Mouse (Mus musculus) hindbrain, postnatal 0 days (tissue): ENCODE data around the gene Lag3. TPM values are rescaled to one million over a fixed set of nuclear protein-coding genes. Genes with fewer than 3 reads are reported as not detected.
A peak's percentile ranks its signal among the peaks of the same experiment; 100 is the strongest.

ENCODE experiments used
- ATAC-seq: fragments of 200-750 bp; cut with Nextera tagmentation; 2 replicates; pipeline ENCODE4 v1.8.0; 2017; ENCODE audit warnings: mild to moderate bottlenecking, moderate TSS enrichment, moderate library complexity
- DNase-seq: peaks from one replicate; pipeline ENCODE4 v3.0.0-alpha.2; 2015; ENCODE audit warnings: low spot score
- H3K27ac ChIP-seq: fragments of 300-500 bp; sonication (generic); 2 replicates; pipeline ENCODE4 v1.5.1; 2014; ENCODE audit warnings: mild to moderate bottlenecking
- H3K27me3 ChIP-seq: fragments of 300-500 bp; sonication (generic); 2 replicates; pipeline ENCODE4 v1.6.1; 2014; ENCODE audit warnings: low read length, mixed read lengths; ENCODE audit not compliant: insufficient read depth
- H3K36me3 ChIP-seq: fragments of 300-500 bp; sonication (generic); 2 replicates; pipeline ENCODE4 v1.6.1; 2014; ENCODE audit warnings: low read length, mixed read lengths; ENCODE audit not compliant: insufficient read depth
- H3K4me1 ChIP-seq: fragments of 300-500 bp; sonication (generic); 2 replicates; pipeline ENCODE4 v1.6.1; 2014; ENCODE audit warnings: antibody characterized with exemption, low read length, mixed read lengths; ENCODE audit not compliant: insufficient read depth
- H3K4me2 ChIP-seq: fragments of 300-500 bp; sonication (generic); 2 replicates; pipeline ENCODE4 v1.6.1; 2014; ENCODE audit warnings: low read depth, mild to moderate bottlenecking, low read length, moderate library complexity, mixed read lengths
- H3K4me3 ChIP-seq: fragments of 300-500 bp; sonication (generic); 2 replicates; pipeline ENCODE4 v1.5.1; 2014; ENCODE audit warnings: low read length
- H3K9ac ChIP-seq: fragments of 300-500 bp; sonication (generic); replicated peaks from 2 replicates; pipeline ENCODE4 v1.6.1; 2014; ENCODE audit warnings: mild to moderate bottlenecking, low read length, moderate library complexity, mixed read lengths
- H3K9me3 ChIP-seq: fragments of 300-500 bp; sonication (generic); 2 replicates; pipeline ENCODE4 v1.6.1; 2016; ENCODE audit warnings: low read length, mixed read lengths
- CTCF ChIP-seq: IDR thresholded peaks from 2 replicates; pipeline ENCODE4 v1.5.1; 2016; ENCODE audit warnings: antibody characterized with exemption, control low read depth, low read depth
- WGBS: fragments of 180-500 bp; shearing (Covaris S2); extraction: QIAGEN DNeasy Blood & Tissue Kit; methylation state at CpG from one replicate; pipeline ENCODE4 v1.1.7; 2014; 5-methylcytosine and 5-hydroxymethylcytosine counted together
- polyA plus RNA-seq: library from polyadenylated mRNA; unstranded; fragments of >200 nt; fragmentation: Nextera tagmentation; extraction: Ambion mirVana; gene quantifications from 2 replicates; pipeline ENCODE4 v1.2.1, GENCODE M21; 2015
- total RNA-seq: library from RNA; depleted of rRNA; stranded (reverse); fragments of >200 nt; gene quantifications from 2 replicates; pipeline ENCODE4 v1.2.3, GENCODE M21; 2014

Lag3 gene
- total and polyA plus RNA-seq, 2 experiments from 2014 or later, result 2.2 to 3.6 TPM

- Histone ChIP-seq H3K4me2 (peak overlapping the region; percentile 98), H3K27me3 (no peaks in the 10 kb centered on the region), H3K9me3 (no peaks in the 10 kb centered on the region), H3K9ac (peak overlapping the region; percentile 100), H3K4me3 (peak overlapping the region; percentile 89), H3K36me3 (peaks cover 13% of the 10 kb centered on the region), H3K27ac (peak overlapping the region; percentile 100), H3K4me1 (peaks cover 32% of the 10 kb centered on the region)
- ATAC-seq, result peak; percentile 56
- no peak; the same call in 1 of the 2 replicates for TF ChIP-seq CTCF
- under 1% methylated on average over 46 of the region's 67 CpGs for WGBS
- peak; percentile 94 for DNase-seq
Observed at GRCm38 (mm10) chr6:124916695-124917517, 5.4 kb upstream of the Lag3 start.

- Histone ChIP-seq H3K9me3 (no peaks in the 10 kb centered on the region), H3K9ac (peak overlapping the region; percentile 100), H3K4me1 (peaks cover 32% of the 10 kb centered on the region), H3K4me2 (peak overlapping the region; percentile 98), H3K36me3 (peaks cover 13% of the 10 kb centered on the region), H3K27ac (peak overlapping the region; percentile 100), H3K4me3 (peak overlapping the region; percentile 89), H3K27me3 (no peaks in the 10 kb centered on the region)
- DNase-seq, result peak; percentile 63
- WGBS, result 1% methylated on average over 12 of the region's 12 CpGs
- TF ChIP-seq CTCF, result no peak
- ATAC-seq, result 0 out of 2 replicates have a peak, but pooled peaks have one; percentile 2
Observed at GRCm38 (mm10) chr6:124915942-124916694, 4.6 kb upstream of the Lag3 start.

- peak overlapping the region; percentile 100 for H3K27ac ChIP-seq
- DNase-seq, result peak; percentile 55
- TF ChIP-seq CTCF, result no peak
- 8% methylated on average over 22 of the region's 22 CpGs for WGBS
- no peaks in the 10 kb centered on the region for H3K27me3 ChIP-seq
- peaks cover 27% of the 10 kb centered on the region for H3K4me1 ChIP-seq
- peaks cover 13% of the 10 kb centered on the region for H3K36me3 ChIP-seq
- peak overlapping the region; percentile 98 for H3K4me2 ChIP-seq
- ATAC-seq, result no peak
- H3K9me3 ChIP-seq, result no peaks in the 10 kb centered on the region
- H3K4me3 ChIP-seq, result peak overlapping the region; percentile 89
- H3K9ac ChIP-seq, result peak overlapping the region; percentile 100
Observed at GRCm38 (mm10) chr6:124915160-124915941, 3.8 kb upstream of the Lag3 start.

- Histone ChIP-seq H3K27me3 (no peaks in the 10 kb centered on the region), H3K9ac (no peak overlapping the region), H3K36me3 (peaks cover 13% of the 10 kb centered on the region), H3K27ac (0 out of 2 replicates have a peak overlapping the region, but pooled peaks have one; percentile 2), H3K4me1 (peaks cover 29% of the 10 kb centered on the region), H3K4me3 (peak overlapping the region; percentile 89; the same call in 1 of the 2 replicates), H3K9me3 (no peaks in the 10 kb centered on the region), H3K4me2 (peak overlapping the region; percentile 98)
- no peak for ATAC-seq
- no peak for TF ChIP-seq CTCF
- 79% methylated on average over 7 of the region's 7 CpGs for WGBS
- no peak for DNase-seq
Observed at GRCm38 (mm10) chr6:124914511-124914910, 3.0 kb upstream of the Lag3 start.

GRCm38 (mm10) chr6:124913721-124914285 is 2.3 kb upstream of the Lag3 start:
- 0 out of 2 replicates have a peak overlapping the region, but pooled peaks have one; percentile 15 for H3K27ac ChIP-seq
- DNase-seq, result no peak
- no peak for ATAC-seq
- H3K4me1 ChIP-seq, result peaks cover 25% of the 10 kb centered on the region
- H3K9me3 ChIP-seq, result no peaks in the 10 kb centered on the region
- no peak overlapping the region for H3K9ac ChIP-seq
- no peak overlapping the region for H3K4me3 ChIP-seq
- H3K27me3 ChIP-seq, result no peaks in the 10 kb centered on the region
- no peak for TF ChIP-seq CTCF
- H3K36me3 ChIP-seq, result peaks cover 13% of the 10 kb centered on the region
- H3K4me2 ChIP-seq, result no peak overlapping the region
- 50% methylated on average over 13 of the region's 14 CpGs for WGBS

- Histone ChIP-seq H3K9me3 (no peaks in the 10 kb centered on the region), H3K4me1 (peaks cover 20% of the 10 kb centered on the region), H3K9ac (no peak overlapping the region), H3K4me3 (no peak overlapping the region), H3K36me3 (peaks cover 13% of the 10 kb centered on the region), H3K27me3 (no peaks in the 10 kb centered on the region), H3K4me2 (no peak overlapping the region), H3K27ac (0 out of 2 replicates have a peak overlapping the region, but pooled peaks have one; percentile 15)
- WGBS, result 49% methylated on average over 6 of the region's 6 CpGs
- DNase-seq (no peak), ATAC-seq (no peak)
- TF ChIP-seq CTCF, result no peak
Observed at GRCm38 (mm10) chr6:124913214-124913613, 1.7 kb upstream of the Lag3 start.
